Mouse (Mus musculus) retina, postnatal 7 days (tissue): ENCODE measurements around the gene Sh3glb2.

Experiments used
- DNase-seq: peaks from one replicate; pipeline ENCODE4 v3.0.0-alpha.2; 2012; ENCODE audit warnings: low read depth, low spot score

The Sh3glb2 gene

DNA sequence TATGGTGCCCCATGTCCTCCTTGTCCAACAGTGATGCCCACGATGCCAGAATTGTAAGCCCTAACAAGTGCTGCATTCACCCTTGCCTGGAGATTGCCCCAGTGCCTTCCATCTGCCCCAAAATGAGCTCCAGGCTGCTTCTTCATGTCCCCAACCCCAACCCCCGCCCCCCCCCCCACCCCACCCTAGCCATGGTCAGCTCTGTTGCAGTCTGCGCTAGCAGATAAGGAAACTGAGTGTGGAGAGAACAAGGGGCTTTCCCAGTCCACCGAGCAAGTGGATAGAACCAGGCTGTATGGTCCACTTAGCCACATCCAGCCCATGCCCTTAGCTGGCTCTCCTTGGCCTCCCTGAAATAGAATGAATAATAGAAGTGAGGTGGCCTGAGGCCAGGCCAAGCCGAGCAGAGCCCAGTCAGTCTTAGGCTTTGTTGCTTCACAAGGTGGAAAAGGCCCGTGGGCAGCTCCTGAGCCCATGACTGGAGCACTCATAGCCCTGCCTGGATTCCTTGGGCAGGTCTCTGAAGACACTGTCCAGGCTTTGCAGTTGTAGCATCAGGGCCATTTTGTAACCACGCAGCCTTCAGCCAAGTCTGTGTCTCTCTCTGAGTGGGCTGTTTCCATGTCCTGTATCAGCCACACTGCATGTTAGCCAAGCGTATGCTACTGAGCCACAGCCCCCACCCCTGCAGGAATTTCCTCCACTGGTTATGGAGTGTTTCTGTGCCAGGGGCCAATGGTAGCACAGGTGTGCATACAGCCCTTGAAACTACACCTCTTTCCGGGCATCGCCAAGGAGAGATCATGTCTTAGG is 21.6 kb upstream of the Sh3glb2 start:
- no peak for DNase-seq

- DNase-seq = no peak
Observed at GRCm38 (mm10) chr2:30379307-30379706, 20.2 kb upstream of the Sh3glb2 start.

- DNase-seq = no peak
Observed at GRCm38 (mm10) chr2:30377721-30378120, 18.6 kb upstream of the Sh3glb2 start.

GRCm38 (mm10) chr2:30375893-30376292 is 16.8 kb upstream of the Sh3glb2 start:
- DNase-seq = no peak

DNA sequence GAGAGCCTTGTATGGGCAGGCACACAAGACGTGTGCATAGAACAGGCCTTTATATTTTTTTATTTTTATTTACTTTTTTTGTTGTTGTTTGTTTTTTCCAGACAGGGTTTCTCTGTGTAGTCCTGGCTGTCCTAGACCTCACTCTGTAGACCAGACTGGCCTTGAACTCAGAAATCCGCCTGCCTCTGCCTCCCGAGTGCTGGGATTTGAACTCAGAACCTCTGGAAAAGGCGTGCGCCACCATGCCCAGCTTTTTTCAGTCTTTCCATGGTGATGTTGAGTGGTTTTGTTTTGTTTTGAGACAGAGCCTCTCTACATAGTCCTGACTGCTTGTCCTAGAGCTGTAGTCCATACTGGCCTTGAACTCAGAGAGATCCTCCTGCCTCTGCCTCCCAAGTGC is 13.6 kb upstream of the Sh3glb2 start:
- DNase-seq = no peak

GRCm38 (mm10) chr2:30371544-30371943 is 12.4 kb upstream of the Sh3glb2 start:
- no peak for DNase-seq

DNA sequence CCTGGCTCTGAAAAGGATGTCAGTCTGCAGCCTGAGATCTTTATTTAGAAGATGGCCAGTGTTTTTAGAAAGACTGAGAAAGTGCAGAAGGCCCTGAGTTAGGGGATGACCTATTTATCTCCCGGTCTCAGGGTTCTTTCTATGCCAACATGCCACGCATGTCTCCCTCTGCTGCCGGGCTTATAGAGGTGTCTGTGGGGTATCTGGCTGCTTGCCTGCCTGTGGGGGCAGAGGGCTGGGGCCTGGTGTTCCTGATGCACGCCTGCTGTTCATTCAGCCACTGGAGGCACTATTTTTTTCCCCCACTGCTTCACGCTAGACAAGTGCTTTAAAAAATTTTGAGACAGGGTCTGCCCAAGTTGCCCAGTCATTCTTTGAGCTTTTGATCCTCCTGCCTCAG is 7.1 kb upstream of the Sh3glb2 start:
- DNase-seq = no peak

DNA sequence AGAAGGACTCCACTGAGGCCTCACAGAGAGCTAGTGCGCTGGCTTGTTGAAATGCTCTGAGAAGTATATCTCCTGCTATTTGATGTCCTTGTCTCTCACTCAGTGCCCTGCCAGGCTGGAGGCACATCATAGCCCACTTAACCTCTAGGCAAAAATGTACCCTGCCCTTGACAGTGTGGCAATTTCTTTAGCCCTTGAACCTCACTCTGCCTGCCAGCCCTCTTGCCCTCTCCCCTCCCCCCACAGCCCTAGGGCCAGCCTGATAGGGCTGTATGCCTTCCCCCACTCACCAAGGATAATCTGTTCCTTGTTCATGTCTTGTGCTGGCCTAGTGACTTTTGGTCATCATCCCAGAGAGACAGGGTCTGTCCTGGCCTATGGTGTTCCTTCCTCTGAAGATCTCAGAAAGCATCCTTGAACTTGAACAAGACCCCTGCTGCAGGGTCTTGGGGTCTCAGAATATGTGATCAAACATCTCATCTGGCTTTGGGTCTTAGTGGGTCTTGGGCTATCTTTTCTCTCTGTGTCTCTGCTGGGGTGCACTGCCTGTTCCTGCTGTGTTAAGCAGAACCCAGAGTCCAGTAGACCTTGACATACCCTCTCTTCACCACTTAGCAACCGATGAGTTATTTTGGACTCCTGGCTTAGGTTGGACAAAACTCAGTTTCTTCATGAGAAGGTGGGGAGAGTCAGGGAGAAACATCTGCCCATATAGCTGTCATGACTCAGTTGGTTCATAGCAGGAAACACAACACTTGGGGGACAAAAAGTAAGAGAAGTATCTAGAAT is 6.3 kb upstream of the Sh3glb2 start:
- no peak for DNase-seq

- peak; percentile 99 for DNase-seq
Observed at GRCm38 (mm10) chr2:30363773-30364650, 4.9 kb upstream of the Sh3glb2 start, which contains the start of gene Miga2. Miga2 (plus strand) TSS chr2:30364233.

DNA sequence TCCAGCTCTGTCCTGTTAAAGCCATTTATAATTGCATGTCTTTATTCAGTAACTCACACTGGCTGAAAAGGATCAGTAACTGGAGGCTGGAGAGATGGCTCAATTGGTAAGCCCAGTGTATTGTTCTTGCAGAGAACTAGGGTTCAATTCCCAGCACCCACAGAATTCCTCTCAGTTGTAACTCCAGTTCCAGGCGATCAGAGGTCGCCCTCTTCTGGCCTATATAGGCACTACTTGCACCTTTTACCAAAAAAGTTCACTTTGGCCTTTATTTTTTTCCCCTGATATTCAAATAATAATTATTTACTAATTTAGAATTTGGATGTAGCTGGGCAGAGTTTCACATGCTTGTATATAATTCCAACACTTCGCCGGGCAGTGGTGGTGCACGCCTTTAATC is 3.7 kb upstream of the Sh3glb2 start:
- DNase-seq = no peak

GRCm38 (mm10) chr2:30360626-30361025 is 1.5 kb upstream of the Sh3glb2 start:
- no peak for DNase-seq

- no peak for DNase-seq
Observed at GRCm38 (mm10) chr2:30357552-30358510, 1.3 kb downstream of the Sh3glb2 start.

- no peak for DNase-seq
Observed at GRCm38 (mm10) chr2:30356906-30357305, 2.2 kb downstream of the Sh3glb2 start.

- DNase-seq = no peak
Observed at GRCm38 (mm10) chr2:30356266-30356665, 2.9 kb downstream of the Sh3glb2 start.

GRCm38 (mm10) chr2:30355861-30356260 is 3.3 kb downstream of the Sh3glb2 start:
- DNase-seq = no peak

- DNase-seq = no peak
Observed at GRCm38 (mm10) chr2:30351149-30351548, 8.0 kb downstream of the Sh3glb2 start.

DNA sequence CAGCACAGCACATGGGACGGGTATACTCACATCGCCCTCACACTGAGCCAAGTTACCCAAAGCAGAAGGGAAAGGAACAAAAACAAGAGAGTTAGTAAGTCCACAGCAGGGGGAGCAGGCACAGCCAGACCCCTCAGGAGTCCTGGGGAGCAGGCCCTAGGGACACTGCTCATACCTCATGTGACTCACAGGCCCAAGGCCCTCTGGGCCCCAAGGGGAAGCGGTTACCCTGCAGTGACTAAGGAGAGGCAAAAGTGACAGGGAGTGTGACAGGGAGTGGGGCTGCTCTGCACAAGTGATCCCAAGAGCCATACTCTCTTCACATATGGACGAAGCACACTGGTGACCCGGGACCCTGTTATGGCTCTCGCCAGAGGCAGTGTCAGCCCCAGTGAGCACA is 9.9 kb downstream of the Sh3glb2 start:
- no peak for DNase-seq

GRCm38 (mm10) chr2:30345971-30346676 is 13.0 kb downstream of the Sh3glb2 start:
- DNase-seq = no peak

DNA sequence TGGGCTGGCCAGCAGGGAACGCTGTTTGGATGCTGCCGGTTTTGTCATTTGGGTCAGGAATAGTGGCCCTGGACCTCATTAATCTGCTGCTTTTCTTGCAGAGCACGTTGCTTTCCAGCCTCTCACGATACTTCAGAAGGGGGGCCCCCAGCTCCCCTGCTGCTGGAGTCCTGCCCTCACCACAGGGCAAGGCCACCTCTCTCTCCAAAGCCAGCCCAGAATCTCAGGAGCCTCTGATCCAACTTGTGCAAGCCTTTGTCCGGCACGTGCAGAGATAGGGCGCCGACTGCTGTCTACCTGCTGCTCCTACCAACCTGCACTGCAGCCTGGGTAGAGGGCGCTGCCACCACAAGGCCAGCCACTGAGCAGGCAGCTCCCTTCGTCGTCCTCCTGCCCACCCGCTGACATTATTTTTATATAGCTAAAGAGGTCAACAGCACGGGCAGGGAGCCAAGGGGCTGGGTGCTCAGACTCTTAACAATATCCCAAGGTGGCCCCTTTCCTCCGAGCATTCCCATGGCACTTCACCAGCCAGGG is 15.5 kb downstream of the Sh3glb2 start:
- no peak for DNase-seq

- DNase-seq = no peak
Observed at GRCm38 (mm10) chr2:30342544-30342943, 16.6 kb downstream of the Sh3glb2 start.
